29 mouse cellular contexts compared by ENCODE assay signal in genomic region chr7:37433156-37433555, GRCm38 (mm10).
DNase-seq lines count a peak whose midpoint lies in the region; ATAC-seq lines count a peak whose summit lies in the region.
"Had no signal": no experiment of that assay in that cellular context is flagged by ENCODE, and none has a peak within 500 bp of the region (broad histone marks: within the 10 kb centered on the region; RNA-seq: fewer than 3 reads in every experiment).

No protein-coding gene starts in this region.

- H3K36me3 ChIP-seq in forebrain, embryonic 11.5 days (ENCODE audit: control insufficient read depth, insufficient read depth, low read length): no peaks in the 10 kb centered on the region
- no peaks in the 10 kb centered on the region for H3K36me3 ChIP-seq in forebrain, embryonic 12.5 days (replicated peaks)
- no peaks in the 10 kb centered on the region for H3K36me3 ChIP-seq in hindbrain, embryonic 14.5 days (replicated peaks; ENCODE audit: control insufficient read depth, insufficient read depth)
- H3K36me3 ChIP-seq in hindbrain, embryonic 10.5 days: no peaks in the 10 kb centered on the region
- H3K36me3 ChIP-seq: embryonic facial prominence, embryonic 15.5 days; heart, embryonic 15.5 days; midbrain, embryonic 10.5 days; midbrain, embryonic 15.5 days; neural tube, embryonic 12.5 days had no signal

- H3K27me3 ChIP-seq in forebrain, embryonic 11.5 days (ENCODE audit: control insufficient read depth, insufficient read depth, low read length): no peaks in the 10 kb centered on the region
- H3K27me3 ChIP-seq in forebrain, embryonic 12.5 days: no peaks in the 10 kb centered on the region
- no peaks in the 10 kb centered on the region for H3K27me3 ChIP-seq in hindbrain, embryonic 14.5 days (ENCODE audit: control insufficient read depth, insufficient read depth, low read length)
- H3K27me3 ChIP-seq in hindbrain, embryonic 10.5 days (ENCODE audit: insufficient read depth, poor library complexity, severe bottlenecking): no peaks in the 10 kb centered on the region
- H3K27me3 ChIP-seq: embryonic facial prominence, embryonic 15.5 days; heart, embryonic 15.5 days; midbrain, embryonic 15.5 days; neural tube, embryonic 12.5 days; Patski had no signal

- H3K4me3 ChIP-seq in forebrain, embryonic 11.5 days (ENCODE audit: low read depth, low read length): no peak overlapping the region
- no peak overlapping the region for H3K4me3 ChIP-seq in forebrain, embryonic 12.5 days (replicated peaks)
- H3K4me3 ChIP-seq in hindbrain, embryonic 14.5 days (replicated peaks; ENCODE audit: low read length): no peak overlapping the region
- H3K4me3 ChIP-seq in hindbrain, embryonic 10.5 days: no peak overlapping the region
- H3K4me3 ChIP-seq: embryonic facial prominence, embryonic 15.5 days; heart, embryonic 15.5 days; midbrain, embryonic 10.5 days; midbrain, embryonic 15.5 days; neural tube, embryonic 12.5 days had no signal

- 0 out of 2 replicates have a peak, but pooled peaks cover 5% of the 10 kb centered on the region for H3K4me1 ChIP-seq in forebrain, embryonic 11.5 days (replicated peaks; ENCODE audit: control insufficient read depth, insufficient read depth, low read length)
- peaks cover 9% of the 10 kb centered on the region for H3K4me1 ChIP-seq in forebrain, embryonic 12.5 days
- peaks cover 12% of the 10 kb centered on the region; the same call in 1 of the 2 replicates for H3K4me1 ChIP-seq in hindbrain, embryonic 14.5 days (replicated peaks; ENCODE audit: control insufficient read depth, insufficient read depth, low read length)
- peaks cover 16% of the 10 kb centered on the region for H3K4me1 ChIP-seq in hindbrain, embryonic 10.5 days (replicated peaks)
- H3K4me1 ChIP-seq: embryonic facial prominence, embryonic 15.5 days; heart, embryonic 15.5 days; neural tube, embryonic 12.5 days had no signal

- no peak overlapping the region for H3K27ac ChIP-seq in forebrain, embryonic 11.5 days (ENCODE audit: low read depth, low read length)
- no peak overlapping the region for H3K27ac ChIP-seq in forebrain, embryonic 12.5 days
- H3K27ac ChIP-seq in hindbrain, embryonic 14.5 days: no peak overlapping the region
- H3K27ac ChIP-seq in hindbrain, embryonic 10.5 days: no peak overlapping the region
- H3K27ac ChIP-seq: embryonic facial prominence, embryonic 15.5 days; heart, embryonic 15.5 days; liver, embryonic 14.5 days; midbrain, embryonic 10.5 days; midbrain, embryonic 15.5 days; neural tube, embryonic 12.5 days had no signal

- no peak overlapping the region for H3K4me2 ChIP-seq in forebrain, embryonic 11.5 days (ENCODE audit: low read depth, low read length, severe bottlenecking)
- H3K4me2 ChIP-seq in forebrain, embryonic 12.5 days: no peak overlapping the region
- no peak overlapping the region for H3K4me2 ChIP-seq in hindbrain, embryonic 14.5 days (replicated peaks)
- H3K4me2 ChIP-seq: embryonic facial prominence, embryonic 15.5 days; heart, embryonic 15.5 days; midbrain, embryonic 15.5 days; neural tube, embryonic 12.5 days had no signal

- ATAC-seq in forebrain, embryonic 11.5 days (replicated peaks; ENCODE audit: low FRiP score): no peak
- ATAC-seq in forebrain, embryonic 12.5 days (ENCODE audit: low FRiP score): no peak
- peak; percentile 14; the same call in 1 of the 2 replicates for ATAC-seq in hindbrain, embryonic 14.5 days (ENCODE audit: low FRiP score)
- ATAC-seq: forebrain, embryonic 14.5 days; intestine, embryonic 16.5 days; midbrain, embryonic 15.5 days; Patski had no signal

- H3K9ac ChIP-seq in forebrain, embryonic 11.5 days (ENCODE audit: low read length): no peak overlapping the region
- no peak overlapping the region for H3K9ac ChIP-seq in forebrain, embryonic 12.5 days
- H3K9ac ChIP-seq in hindbrain, embryonic 14.5 days: no peak overlapping the region
- H3K9ac ChIP-seq: embryonic facial prominence, embryonic 15.5 days; heart, embryonic 15.5 days; liver, embryonic 14.5 days; midbrain, embryonic 15.5 days; neural tube, embryonic 12.5 days had no signal

- no peaks in the 10 kb centered on the region for H3K9me3 ChIP-seq in forebrain, embryonic 11.5 days (ENCODE audit: control insufficient read depth, low read length)
- no peaks in the 10 kb centered on the region for H3K9me3 ChIP-seq in forebrain, embryonic 12.5 days
- H3K9me3 ChIP-seq in hindbrain, embryonic 14.5 days (ENCODE audit: control insufficient read depth, low read length): no peaks in the 10 kb centered on the region
- H3K9me3 ChIP-seq in hindbrain, embryonic 10.5 days: no peaks in the 10 kb centered on the region
- H3K9me3 ChIP-seq: embryonic facial prominence, embryonic 15.5 days; heart, embryonic 15.5 days; midbrain, embryonic 10.5 days; midbrain, embryonic 15.5 days; neural tube, embryonic 12.5 days had no signal

- WGBS in forebrain, embryonic 11.5 days: 64% methylated on average over 7 of the region's 7 CpGs
- 55% methylated on average over 7 of the region's 7 CpGs for WGBS in forebrain, embryonic 12.5 days
- 58% methylated on average over 7 of the region's 7 CpGs for WGBS in hindbrain, embryonic 14.5 days
- WGBS in hindbrain, embryonic 10.5 days: 73% methylated on average over 7 of the region's 7 CpGs

- peak; percentile 35 for DNase-seq in forebrain, embryonic 11.5 days (ENCODE audit: low spot score)
- no peak for DNase-seq in hindbrain, embryonic 14.5 days (ENCODE audit: low spot score)
- DNase-seq in hindbrain, embryonic 10.5 days (ENCODE audit: low spot score): no peak
- peak; percentile 86 for DNase-seq in thymus, postnatal 0 days (ENCODE audit: low spot score)
- peak; percentile 82 for DNase-seq in thymus, postnatal 4 days
- no peak for DNase-seq in kidney, adult 9 months
- DNase-seq: adrenal gland, postnatal 14 days; cerebellum, adult 11 months; cerebellum, adult 9-10 months; cerebellum, postnatal 36 days; heart, postnatal 36 days; kidney, adult 8-10 months; kidney, postnatal 10 days; layer of hippocampus, adult 9-11 months; liver; lung, adult 2 months; lung, postnatal 10 days; right cerebral cortex, adult 18-20 months; spleen, adult 18-20 months had no signal

Comparison
In these comparisons a context has a peak if more than half of its experiments do, and no peak if none do; other contexts are left out.
1. DNase-seq: peak in forebrain, embryonic 11.5 days (single experiment), thymus, postnatal 0 days (single experiment) and thymus, postnatal 4 days (single experiment); none in hindbrain, embryonic 14.5 days (single experiment), hindbrain, embryonic 10.5 days (single experiment) and kidney, adult 9 months (single experiment).